Mouse (Mus musculus): Measurements from ENCODE around the gene Tut4.

- TF ChIP-seq ZNF384 (IDR thresholded peaks at IDR 0.05; ENCODE audit: low read depth, low read length) = no peak
- TF ChIP-seq HCFC1 (IDR thresholded peaks at IDR 0.05; ENCODE audit: borderline replicate concordance, insufficient read depth, low read length) = no peak
- TF ChIP-seq CHD2 (IDR thresholded peaks at IDR 0.05; ENCODE audit: low read depth, low read length) = no peak
- no peak for TF ChIP-seq ZC3H11A (IDR thresholded peaks at IDR 0.05; ENCODE audit: borderline replicate concordance, low read depth, low read length)
- no peak for TF ChIP-seq MAFK (IDR thresholded peaks at IDR 0.05; ENCODE audit: insufficient read depth, low read depth, low read length)
Measured at GRCm38 (mm10) chr4:108428341-108428721, 30.9 kb upstream of the Tut4 start.
